Mouse (Mus musculus) thymus, adult 2 months (tissue): ENCODE measurements around the gene Epsti1. TPM values are rescaled to one million over a fixed set of nuclear protein-coding genes. Genes with fewer than 3 reads are reported as not detected.

Source experiments
- DNase-seq: peaks from one replicate; pipeline ENCODE4 v3.0.0; 2021
- H3K27ac ChIP-seq: fragments of 200-500 bp; 2 replicates; pipeline ENCODE4 v1.5.1; 2012; ENCODE audit warnings: low read length, control low read depth; ENCODE audit not compliant: control insufficient read depth, insufficient read depth
- H3K27me3 ChIP-seq: fragments of 200-500 bp; 2 replicates; pipeline ENCODE4 v1.6.1; 2012; ENCODE audit warnings: mild to moderate bottlenecking, low read length, moderate library complexity, mixed read lengths; ENCODE audit not compliant: control insufficient read depth, insufficient read depth
- H3K36me3 ChIP-seq: fragments of 200-500 bp; 2 replicates; pipeline ENCODE4 v1.6.1; 2012; ENCODE audit warnings: mild to moderate bottlenecking, low read length, moderate library complexity; ENCODE audit not compliant: control insufficient read depth, insufficient read depth
- H3K4me1 ChIP-seq: fragments of 200-500 bp; replicated peaks from 2 replicates; pipeline ENCODE4 v1.6.1; 2012; ENCODE audit warnings: low read length; ENCODE audit not compliant: control insufficient read depth, insufficient read depth
- H3K4me3 ChIP-seq: fragments of 200-500 bp; 2 replicates; pipeline ENCODE4 v1.5.1; 2012; ENCODE audit warnings: mild to moderate bottlenecking, low read length, control low read depth, moderate library complexity; ENCODE audit not compliant: control insufficient read depth, insufficient read depth
- CTCF ChIP-seq: fragments of 200-500 bp; IDR thresholded peaks from 2 replicates; pipeline ENCODE4 v1.5.1; 2012; ENCODE audit warnings: mild to moderate bottlenecking, control low read depth, low read length, moderate library complexity, borderline replicate concordance; ENCODE audit not compliant: control insufficient read depth, poor library complexity, insufficient read depth; ENCODE audit errors: extremely low read depth
- POLR2A ChIP-seq: fragments of 200-500 bp; IDR thresholded peaks from 2 replicates; pipeline ENCODE4 v1.6.1; 2012; ENCODE audit warnings: mild to moderate bottlenecking, low read length, control low read depth, moderate library complexity; ENCODE audit not compliant: control insufficient read depth, poor library complexity, insufficient read depth; ENCODE audit errors: extremely low read depth
- WGBS: fragments of 180-500 bp; shearing (Covaris S2); methylation state at CpG from one replicate; pipeline ENCODE4 v1.1.7; 2018; 5-methylcytosine and 5-hydroxymethylcytosine counted together
- polyA plus RNA-seq: library from polyadenylated mRNA; depleted of rRNA; stranded (reverse); fragments of >200 nt; gene quantifications from 2 replicates; pipeline ENCODE4 v1.2.3, GENCODE M21; 2012

Gene Epsti1
- polyA plus RNA-seq, 1 experiment = 48.6 TPM

DNA sequence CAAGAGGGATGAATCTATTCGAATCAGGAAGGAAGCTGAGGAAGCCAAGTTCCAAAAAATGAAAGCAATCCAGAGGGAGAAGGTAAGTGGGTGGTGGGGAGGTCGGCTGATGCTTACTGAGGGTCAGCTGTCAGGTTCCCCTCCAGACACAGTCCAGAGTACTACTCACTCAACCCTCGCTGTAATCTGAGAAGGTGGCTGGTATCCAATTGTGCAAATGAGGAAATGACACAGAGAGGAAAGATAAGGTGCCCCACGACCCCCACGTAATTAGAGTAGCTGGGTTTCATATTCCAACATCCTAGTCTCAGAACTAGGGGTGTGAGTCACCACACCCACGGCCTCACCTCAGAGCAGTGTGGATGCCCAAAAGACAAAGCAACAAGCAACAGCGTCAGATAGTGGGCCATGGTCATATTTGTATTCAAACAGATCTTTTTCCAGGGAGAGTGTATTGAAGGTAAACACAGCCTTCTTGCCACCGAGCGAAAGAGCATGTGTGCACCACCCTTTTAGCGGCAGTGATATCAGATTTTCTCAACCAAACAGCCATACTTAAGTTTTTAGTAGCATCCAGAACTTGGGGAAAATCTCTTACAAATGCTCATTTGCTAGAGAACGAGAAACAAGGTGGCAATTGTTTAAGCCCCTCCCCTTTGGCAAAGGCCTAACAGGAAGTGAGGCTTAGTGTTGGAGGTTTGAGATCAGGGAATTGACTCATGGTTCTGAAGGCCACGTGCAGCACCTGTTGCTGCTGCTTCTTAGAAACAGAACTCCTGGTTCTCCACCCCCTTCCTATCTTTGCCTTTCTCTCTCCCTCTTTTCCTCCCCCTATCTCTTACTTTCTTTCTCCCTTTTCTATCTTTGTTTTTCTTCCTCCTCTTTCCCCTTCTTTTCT lies 28.4 kb downstream of the Epsti1 start:
- peaks cover 32% of the 10 kb centered on the region for H3K36me3 ChIP-seq
- peaks cover 12% of the 10 kb centered on the region for H3K4me1 ChIP-seq
- no peaks in the 10 kb centered on the region for H3K27me3 ChIP-seq
- H3K4me3 ChIP-seq = no peak overlapping the region
- WGBS = 65% methylated on average over 12 of the region's 12 CpGs
- TF ChIP-seq POLR2A = no peak
- H3K27ac ChIP-seq = no peak overlapping the region
- DNase-seq = no peak

- Histone ChIP-seq H3K36me3 (peaks cover 32% of the 10 kb centered on the region), H3K27me3 (no peaks in the 10 kb centered on the region), H3K4me1 (peaks cover 12% of the 10 kb centered on the region), H3K4me3 (no peak overlapping the region), H3K27ac (no peak overlapping the region)
- WGBS = 95% methylated on average over 5 of the region's 5 CpGs
- TF ChIP-seq CTCF = no peak
- DNase-seq = no peak
Observed at GRCm38 (mm10) chr14:77933243-77933642, 29.2 kb downstream of the Epsti1 start.

DNA sequence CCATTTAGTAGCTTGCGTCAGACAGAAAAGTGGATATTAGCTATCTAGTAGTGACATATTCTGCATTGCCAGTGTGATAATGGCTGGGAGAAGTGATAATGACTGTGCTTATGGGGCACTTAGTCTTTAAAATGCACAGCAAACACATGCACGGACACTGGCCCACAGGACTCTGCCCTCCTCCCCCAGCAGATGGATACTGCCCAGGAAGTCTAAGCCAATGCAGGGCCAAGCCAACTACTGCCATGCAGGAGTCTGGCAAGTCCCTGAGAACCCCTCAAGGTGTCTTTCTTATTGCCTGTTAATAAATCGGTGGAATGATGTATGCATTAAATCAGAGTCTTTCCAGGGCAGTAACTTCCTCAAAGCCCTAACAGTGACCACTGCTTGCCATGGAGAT lies 30.4 kb downstream of the Epsti1 start:
- TF ChIP-seq POLR2A (no peak), CTCF (no peak)
- 90% methylated on average over 3 of the region's 3 CpGs for WGBS
- no peak overlapping the region for H3K27ac ChIP-seq
- H3K4me1 ChIP-seq = peaks cover 8% of the 10 kb centered on the region
- no peak overlapping the region for H3K4me3 ChIP-seq
- DNase-seq = no peak
- H3K27me3 ChIP-seq = no peaks in the 10 kb centered on the region
- peaks cover 32% of the 10 kb centered on the region for H3K36me3 ChIP-seq

DNA sequence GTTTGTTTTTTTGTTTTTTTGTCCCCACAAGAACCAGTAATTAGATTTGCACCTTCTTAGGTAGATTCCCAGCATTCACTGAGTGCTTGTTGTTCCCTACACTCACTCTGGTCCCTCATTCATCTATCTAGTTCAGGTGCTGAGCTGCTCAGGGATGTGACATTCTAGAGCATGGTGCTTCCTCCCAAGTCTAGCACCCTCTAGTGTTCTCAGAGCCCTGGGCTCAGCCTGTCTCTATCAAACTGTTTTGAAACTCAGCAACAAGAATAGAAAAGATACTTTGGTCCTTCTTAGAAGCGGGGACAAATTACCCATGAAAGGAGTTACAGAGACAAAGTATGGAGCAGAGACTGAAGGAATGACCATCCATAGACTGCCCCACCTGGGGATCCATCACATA lies 37.1 kb downstream of the Epsti1 start:
- Histone ChIP-seq H3K27ac (no peak overlapping the region), H3K36me3 (peaks cover 8% of the 10 kb centered on the region; the same call in 1 of the 2 replicates), H3K27me3 (no peaks in the 10 kb centered on the region), H3K4me1 (no peaks in the 10 kb centered on the region), H3K4me3 (no peak overlapping the region)
- no peak for TF ChIP-seq CTCF
- no peak for TF ChIP-seq POLR2A
- 93% methylated on average over 1 of the region's 1 CpGs for WGBS
- no peak for DNase-seq

- H3K27me3 ChIP-seq = no peaks in the 10 kb centered on the region
- H3K4me3 ChIP-seq = no peak overlapping the region
- WGBS = 94% methylated on average over 9 of the region's 9 CpGs
- H3K4me1 ChIP-seq = no peaks in the 10 kb centered on the region
- no peak for DNase-seq
- no peak overlapping the region for H3K27ac ChIP-seq
- peaks cover 8% of the 10 kb centered on the region; the same call in 1 of the 2 replicates for H3K36me3 ChIP-seq
- TF ChIP-seq POLR2A (no peak), CTCF (no peak)
Observed at GRCm38 (mm10) chr14:77942235-77942634, 38.2 kb downstream of the Epsti1 start.

DNA sequence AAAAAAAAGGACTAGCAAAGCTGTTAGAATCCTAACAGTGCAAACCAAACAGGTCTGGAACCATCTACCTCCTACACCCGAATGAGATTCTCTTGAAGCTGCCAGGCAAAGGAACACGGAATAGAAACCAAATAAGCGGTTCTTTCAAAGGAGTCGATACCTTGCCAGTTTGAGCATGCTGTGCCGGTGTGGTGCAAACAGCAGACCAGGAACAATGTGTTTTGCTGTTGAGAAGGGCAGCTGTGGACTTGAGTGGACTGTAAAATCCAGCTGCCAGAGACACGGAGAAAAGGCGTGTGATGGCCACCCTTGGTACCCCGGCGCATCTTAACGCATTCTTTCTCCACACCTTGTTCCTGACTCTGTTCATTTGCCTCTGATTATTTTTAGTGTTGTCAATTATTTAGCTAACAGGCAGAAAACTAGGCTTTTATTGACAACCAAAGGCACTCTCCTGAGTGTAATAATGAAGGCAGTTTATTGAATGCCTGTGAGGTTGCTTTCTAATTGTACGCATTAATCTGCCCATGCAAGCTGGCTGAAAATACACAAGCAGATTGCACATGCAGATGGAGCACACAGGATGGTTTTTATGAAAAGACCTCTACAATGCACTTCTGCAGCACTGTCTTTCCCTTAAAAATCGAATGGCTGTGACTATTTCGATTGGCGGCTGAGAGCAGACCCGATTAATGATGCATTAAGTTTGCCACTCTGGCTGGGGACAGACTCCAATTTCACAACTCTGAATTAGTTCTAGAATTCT lies 38.9 kb downstream of the Epsti1 start:
- Histone ChIP-seq H3K27ac (no peak overlapping the region), H3K27me3 (no peaks in the 10 kb centered on the region), H3K36me3 (peaks cover 8% of the 10 kb centered on the region; the same call in 1 of the 2 replicates), H3K4me3 (no peak overlapping the region), H3K4me1 (no peaks in the 10 kb centered on the region)
- no peak for DNase-seq
- 96% methylated on average over 15 of the region's 15 CpGs for WGBS
- TF ChIP-seq CTCF (no peak), POLR2A (no peak)
